Mouse (Mus musculus): ENCODE data around the gene Bhlha9.

- TF ChIP-seq CTCF (IDR thresholded peaks at IDR 0.05; ENCODE audit: extremely low read depth, insufficient read length, insufficient replicate concordance, low read depth, low read length), result no peak
- no peak for TF ChIP-seq POLR2A (IDR thresholded peaks at IDR 0.05; ENCODE audit: low read depth, low read length)
Measured at GRCm38 (mm10) chr11:76645036-76645435, 27.2 kb upstream of the Bhlha9 start.
